Mouse (Mus musculus) naive thymus-derived CD4-positive, alpha-beta T cell, adult 2 months (primary cell): ENCODE measurements around the gene Eno4.

Experiments used
- DNase-seq: peaks from one replicate; pipeline ENCODE4 v3.0.0-alpha.2; 2011; ENCODE audit warnings: low read depth

Gene Eno4

DNA sequence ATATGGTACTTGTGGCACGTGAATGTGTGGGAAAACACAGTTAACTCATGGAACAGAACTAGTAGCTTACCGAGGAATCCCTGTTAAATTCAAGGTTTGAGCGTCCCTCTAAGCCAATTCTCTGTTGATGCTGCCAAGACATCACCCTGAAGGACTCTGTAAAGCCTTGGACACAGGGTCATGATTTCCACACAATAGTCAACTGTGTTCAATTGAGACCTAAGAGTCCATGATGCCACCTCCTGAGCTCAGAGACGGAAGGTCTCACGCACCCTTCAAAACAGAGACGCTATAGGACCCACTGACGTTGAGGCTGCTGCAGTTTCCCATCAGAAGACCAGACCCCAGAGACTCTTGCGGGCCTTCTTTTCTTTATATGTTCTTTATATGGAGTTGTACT, 30.9 kb downstream of the Eno4 start:
- no peak for DNase-seq

- no peak for DNase-seq
These were observed 32.1 kb downstream of the Eno4 start for GRCm38 (mm10) chr19:58975216-58975863.

DNA sequence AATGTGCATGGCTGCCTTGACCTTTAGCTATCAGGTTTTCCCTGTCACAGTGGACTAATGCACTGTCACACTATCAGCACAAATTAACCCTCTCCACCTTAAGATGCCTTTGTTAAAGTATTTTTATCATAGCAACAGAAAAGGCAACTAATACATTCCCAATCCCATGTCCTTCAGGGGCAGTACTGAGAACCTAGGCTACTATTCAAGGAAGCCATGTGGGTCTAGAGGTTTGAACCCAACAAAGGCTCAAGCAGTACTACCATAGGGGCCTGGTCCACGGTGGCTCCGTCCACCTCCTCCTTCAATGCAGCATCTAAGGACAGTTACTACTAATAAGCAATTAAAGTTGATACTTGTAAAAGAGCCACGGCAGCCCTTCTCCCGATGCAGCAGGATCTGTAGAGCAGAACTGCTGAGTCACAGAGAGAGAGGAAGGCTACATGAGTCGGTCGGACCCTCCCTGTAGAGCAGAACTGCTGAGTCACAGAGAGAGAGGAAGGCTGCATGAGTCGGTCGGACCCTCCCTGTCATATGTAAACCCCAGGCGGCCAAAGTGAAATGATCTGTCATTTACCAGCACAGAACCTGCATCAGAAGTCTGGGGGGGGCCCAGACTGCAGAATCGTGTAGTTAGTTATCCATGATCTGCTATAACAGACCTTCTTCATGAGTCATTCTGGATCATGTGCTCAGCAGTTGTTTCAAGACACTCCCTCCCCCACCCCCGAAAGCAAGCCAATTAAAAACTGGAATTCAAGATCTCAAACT, 35.4 kb downstream of the Eno4 start:
- DNase-seq, result no peak

- no peak for DNase-seq
These were observed 36.3 kb downstream of the Eno4 start for GRCm38 (mm10) chr19:58979436-58980055.

- no peak for DNase-seq
These were observed 36.8 kb downstream of the Eno4 start for GRCm38 (mm10) chr19:58980056-58980440.

GRCm38 (mm10) chr19:58981571-58981970, 38.3 kb downstream of the Eno4 start:
- DNase-seq, result no peak

DNA sequence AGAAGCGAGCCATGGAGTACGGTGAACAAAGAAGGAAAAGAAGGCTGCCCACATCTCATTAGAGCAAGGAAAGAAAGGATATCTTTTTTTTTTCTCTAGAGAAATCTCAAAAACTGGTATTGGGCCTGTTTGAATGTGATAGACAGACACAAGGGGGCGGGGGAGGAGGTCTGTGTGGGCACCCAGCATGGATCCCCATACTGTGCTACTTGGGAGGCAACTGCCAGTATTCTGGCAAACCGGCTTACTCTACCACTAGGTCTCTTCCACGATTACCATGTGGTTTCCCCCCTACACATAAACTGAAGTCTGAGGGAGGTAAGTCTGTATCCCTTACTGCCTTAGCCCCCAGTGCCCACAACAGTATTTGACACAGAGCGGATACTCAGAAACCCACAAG, 59.6 kb downstream of the Eno4 start:
- DNase-seq, result no peak

GRCm38 (mm10) chr19:59006577-59007340, 63.5 kb downstream of the Eno4 start:
- no peak for DNase-seq

GRCm38 (mm10) chr19:59010802-59011201, 67.6 kb downstream of the Eno4 start:
- DNase-seq, result no peak
